Mouse (Mus musculus) cerebellum, adult 9-11 months (tissue): Measurements from ENCODE around the gene Oxct2a.
A peak's percentile ranks its signal among the peaks of the same experiment; 100 is the strongest.
"Not testable (repeated sequence)": the region's sequence is repeated elsewhere in the genome, so short reads cannot be mapped to it uniquely, and the experiment has no call there.

ENCODE experiments used
- DNase-seq: peaks from one replicate; pipeline ENCODE4 v3.0.0; 2022

Gene Oxct2a

GRCm38 (mm10) chr4:123308292-123308691, 15.1 kb downstream of the Oxct2a start:
- no peak for DNase-seq

- DNase-seq = no peak
These were observed 16.4 kb downstream of the Oxct2a start for GRCm38 (mm10) chr4:123306999-123307398.

GRCm38 (mm10) chr4:123305789-123306188, 17.6 kb downstream of the Oxct2a start:
- peak; percentile 24 for DNase-seq

GRCm38 (mm10) chr4:123298980-123299670, 24.3 kb downstream of the Oxct2a start:
- peak; percentile 47 for DNase-seq

GRCm38 (mm10) chr4:123298226-123298625, 25.2 kb downstream of the Oxct2a start:
- no peak for DNase-seq

- no peak for DNase-seq
These were observed 26.1 kb downstream of the Oxct2a start for GRCm38 (mm10) chr4:123297195-123297960.

GRCm38 (mm10) chr4:123296148-123296534, 27.3 kb downstream of the Oxct2a start:
- no peak for DNase-seq

- no peak for DNase-seq
These were observed 27.8 kb downstream of the Oxct2a start for GRCm38 (mm10) chr4:123295516-123296147.

GRCm38 (mm10) chr4:123295026-123295425, 28.4 kb downstream of the Oxct2a start:
- DNase-seq = not testable (repeated sequence)

- DNase-seq = no peak
These were observed 29.6 kb downstream of the Oxct2a start for GRCm38 (mm10) chr4:123293661-123294443.

GRCm38 (mm10) chr4:123292989-123293388, 30.4 kb downstream of the Oxct2a start:
- no peak for DNase-seq

- DNase-seq = no peak
These were observed 31.0 kb downstream of the Oxct2a start for GRCm38 (mm10) chr4:123292390-123292789.

- no peak for DNase-seq
These were observed 34.4 kb downstream of the Oxct2a start for GRCm38 (mm10) chr4:123289038-123289437.

GRCm38 (mm10) chr4:123286790-123287189, 36.6 kb downstream of the Oxct2a start:
- no peak for DNase-seq

GRCm38 (mm10) chr4:123284731-123285624, 38.5 kb downstream of the Oxct2a start:
- DNase-seq = no peak

- peak; percentile 39 for DNase-seq
These were observed 39.8 kb downstream of the Oxct2a start for GRCm38 (mm10) chr4:123283675-123284064.

- DNase-seq = peak; percentile 37
These were observed 40.3 kb downstream of the Oxct2a start for GRCm38 (mm10) chr4:123282915-123283674.

- peak; percentile 89 for DNase-seq
These were observed 40.9 kb downstream of the Oxct2a start for GRCm38 (mm10) chr4:123282500-123282899.

- no peak for DNase-seq
These were observed 43.3 kb downstream of the Oxct2a start for GRCm38 (mm10) chr4:123280117-123280516.
